Mouse (Mus musculus): Measurements from ENCODE around the gene Dusp16. TPM values are rescaled to one million over a fixed set of nuclear protein-coding genes. Genes with fewer than 3 reads are reported as not detected.
A peak's percentile ranks its signal among the peaks of the same experiment; 100 is the strongest.

Dusp16 gene
- polyA plus RNA-seq, 1 experiment from 2014 or later = 13.2 TPM

DNA sequence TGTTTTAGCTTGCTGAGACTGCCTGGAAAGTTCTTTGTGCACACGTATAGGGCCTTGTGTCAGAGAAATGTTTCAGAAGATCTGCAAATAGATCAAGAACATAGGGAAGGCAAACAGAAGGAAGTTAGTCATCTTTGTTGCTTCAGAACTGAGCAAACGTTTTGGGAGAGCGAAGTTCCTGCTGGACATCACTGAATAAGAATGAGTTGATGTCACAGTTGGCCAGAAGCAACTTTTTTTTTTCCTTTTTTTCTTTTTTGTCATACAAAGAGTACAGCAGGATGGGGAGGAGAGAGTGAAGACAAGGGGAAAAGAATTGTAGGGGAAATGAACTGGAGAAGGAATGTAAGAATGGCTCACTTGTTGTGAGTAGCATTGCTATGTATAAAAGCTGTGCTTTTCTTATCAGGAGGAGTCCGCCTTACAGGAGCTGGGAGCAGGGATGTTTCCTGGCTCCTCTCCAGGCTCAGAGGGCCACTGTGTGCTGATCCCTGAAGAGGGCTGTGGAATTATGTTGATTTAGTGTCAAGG lies 121.5 kb downstream of the Dusp16 start:
- no peaks in the 10 kb centered on the region for H3K9me3 ChIP-seq
- peaks cover 25% of the 10 kb centered on the region; the same call in 1 of the 2 replicates for H3K4me1 ChIP-seq
- no peak for DNase-seq (ENCODE audit: low spot score)
- H3K36me3 ChIP-seq = no peaks in the 10 kb centered on the region
- no peaks in the 10 kb centered on the region for H3K27me3 ChIP-seq (ENCODE audit: insufficient read depth, poor library complexity, severe bottlenecking)
- H3K27ac ChIP-seq = peak overlapping the region; percentile 73; the same call in 1 of the 2 replicates
- 28% methylated on average over 4 of the region's 4 CpGs for WGBS
- H3K4me3 ChIP-seq = 0 out of 2 replicates have a peak overlapping the region, but pooled peaks have one; percentile 18

DNA sequence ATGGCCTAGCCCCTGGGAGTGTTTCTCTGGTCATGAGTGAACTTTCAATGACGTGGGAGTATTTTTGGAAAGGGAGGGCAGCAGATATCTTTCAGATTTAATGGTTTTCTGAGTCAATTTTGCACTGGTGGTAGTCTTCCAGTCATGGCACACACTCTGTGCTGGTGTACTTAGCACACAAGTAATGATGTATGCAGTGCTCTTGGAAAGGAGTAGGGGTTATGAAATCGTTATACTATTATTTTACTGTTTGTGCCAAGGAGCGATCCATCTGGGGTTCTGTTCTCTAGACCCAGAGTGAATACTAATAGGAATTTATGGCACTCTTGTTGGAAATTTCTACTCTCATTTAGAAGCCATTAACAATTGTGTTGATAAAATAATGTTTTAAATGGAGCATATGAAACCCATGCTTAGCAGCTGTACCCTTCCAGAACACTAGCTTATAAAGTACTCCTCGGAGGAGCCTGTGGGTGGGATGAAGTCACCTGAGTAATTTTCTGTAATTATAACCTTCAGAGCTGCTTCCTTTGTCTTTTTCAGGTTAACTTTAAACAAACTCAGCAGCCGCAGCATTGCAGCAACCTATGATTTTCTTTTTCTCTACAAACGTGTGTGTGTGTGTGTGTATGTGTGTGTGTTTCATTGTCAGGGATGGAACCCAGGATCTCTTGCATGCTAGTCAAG lies 123.1 kb downstream of the Dusp16 start:
- no peak overlapping the region for H3K27ac ChIP-seq
- no peak overlapping the region for H3K4me3 ChIP-seq
- H3K27me3 ChIP-seq (ENCODE audit: insufficient read depth, poor library complexity, severe bottlenecking) = no peaks in the 10 kb centered on the region
- no peaks in the 10 kb centered on the region for H3K36me3 ChIP-seq
- DNase-seq (ENCODE audit: low spot score) = no peak
- H3K9me3 ChIP-seq = no peaks in the 10 kb centered on the region
- 80% methylated on average over 6 of the region's 6 CpGs for WGBS
- peaks cover 25% of the 10 kb centered on the region; the same call in 1 of the 2 replicates for H3K4me1 ChIP-seq

DNA sequence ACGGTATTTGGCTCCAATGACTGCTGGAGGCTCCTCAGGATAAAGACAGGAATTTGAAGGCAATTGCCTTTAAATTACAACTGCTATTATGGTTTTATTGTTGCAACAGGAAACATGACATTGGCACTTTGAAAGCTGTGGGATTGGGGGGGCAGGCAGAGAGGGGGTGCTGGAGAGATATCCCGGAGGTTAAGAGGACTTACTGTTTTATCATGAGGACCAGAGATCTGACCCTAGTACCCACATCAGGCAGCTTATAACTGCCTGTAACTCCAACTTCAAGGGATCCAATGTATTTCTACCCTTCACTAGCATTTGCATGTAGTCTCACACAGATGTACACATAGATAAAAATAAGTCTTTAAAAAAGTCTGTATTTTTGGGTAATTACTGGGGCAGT lies 123.9 kb downstream of the Dusp16 start:
- Histone ChIP-seq H3K4me1 (peaks cover 25% of the 10 kb centered on the region; the same call in 1 of the 2 replicates), H3K4me3 (no peak overlapping the region), H3K27me3 (ENCODE audit: insufficient read depth, poor library complexity, severe bottlenecking) (no peaks in the 10 kb centered on the region), H3K36me3 (no peaks in the 10 kb centered on the region), H3K9me3 (no peaks in the 10 kb centered on the region), H3K27ac (no peak overlapping the region)
- 89% methylated on average over 2 of the region's 2 CpGs for WGBS
- no peak for DNase-seq (ENCODE audit: low spot score)

DNA sequence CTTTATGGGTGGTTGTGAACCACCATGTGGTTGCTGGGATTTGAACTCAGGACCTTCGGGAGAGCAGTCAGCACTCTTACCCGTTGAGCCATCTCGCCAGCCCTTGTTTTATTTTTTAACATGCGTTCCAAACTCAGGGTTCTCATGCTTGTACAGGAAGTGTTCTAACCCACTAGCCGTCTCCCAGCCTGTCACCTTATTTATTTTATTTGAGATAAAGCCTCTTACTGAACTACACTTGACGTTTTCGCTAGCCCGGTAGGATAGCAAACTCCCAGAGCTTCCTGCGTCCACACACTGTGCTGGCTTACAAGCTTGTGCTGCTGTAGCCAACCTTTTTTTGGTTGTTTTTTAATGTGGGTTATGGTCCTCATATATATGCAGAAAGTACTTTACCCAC lies 126.6 kb downstream of the Dusp16 start:
- WGBS = 63% methylated on average over 9 of the region's 9 CpGs
- Histone ChIP-seq H3K27me3 (ENCODE audit: insufficient read depth, poor library complexity, severe bottlenecking) (no peaks in the 10 kb centered on the region), H3K4me1 (peaks cover 14% of the 10 kb centered on the region; the same call in 1 of the 2 replicates), H3K27ac (no peak overlapping the region), H3K36me3 (no peaks in the 10 kb centered on the region), H3K9me3 (no peaks in the 10 kb centered on the region), H3K4me3 (no peak overlapping the region)
- no peak for DNase-seq (ENCODE audit: low spot score)

Other genes with a start within 250 kb of the Dusp16 start
- 19.3 and 24.4 TPM in 2 replicates for gene Lrp6, start 225.7 kb downstream of the Dusp16 start, polyA plus RNA-seq (2016; fragmentation: Nextera tagmentation; extraction: Ambion mirVana)
- 3.1 and 5.8 TPM in 2 replicates for gene Mansc1, start 160.1 kb downstream of the Dusp16 start, polyA plus RNA-seq (2016; fragmentation: Nextera tagmentation; extraction: Ambion mirVana)
- gene Borcs5, start 153.1 kb downstream of the Dusp16 start, polyA plus RNA-seq (2016; fragmentation: Nextera tagmentation; extraction: Ambion mirVana) = 16.2 and 16.7 TPM in 2 replicates
- gene Crebl2, start 37.5 kb upstream of the Dusp16 start, polyA plus RNA-seq (2016; fragmentation: Nextera tagmentation; extraction: Ambion mirVana) = 1.00 and 1.0 TPM in 2 replicates
- 9.0 and 11.8 TPM in 2 replicates for gene Gpr19, start 106.0 kb upstream of the Dusp16 start, polyA plus RNA-seq (2016; fragmentation: Nextera tagmentation; extraction: Ambion mirVana)
- 11.0 and 12.0 TPM in 2 replicates for gene Cdkn1b, start 127.8 kb upstream of the Dusp16 start, polyA plus RNA-seq (2016; fragmentation: Nextera tagmentation; extraction: Ambion mirVana)
- 2.2 and 2.9 TPM in 2 replicates for gene Apold1, start 189.1 kb upstream of the Dusp16 start, polyA plus RNA-seq (2016; fragmentation: Nextera tagmentation; extraction: Ambion mirVana)
- 75.6 and 99.1 TPM in 2 replicates for gene Ddx47, start 219.0 kb upstream of the Dusp16 start, polyA plus RNA-seq (2016; fragmentation: Nextera tagmentation; extraction: Ambion mirVana)